8 mouse cellular contexts compared by ENCODE assay signal in the genomic region with DNA sequence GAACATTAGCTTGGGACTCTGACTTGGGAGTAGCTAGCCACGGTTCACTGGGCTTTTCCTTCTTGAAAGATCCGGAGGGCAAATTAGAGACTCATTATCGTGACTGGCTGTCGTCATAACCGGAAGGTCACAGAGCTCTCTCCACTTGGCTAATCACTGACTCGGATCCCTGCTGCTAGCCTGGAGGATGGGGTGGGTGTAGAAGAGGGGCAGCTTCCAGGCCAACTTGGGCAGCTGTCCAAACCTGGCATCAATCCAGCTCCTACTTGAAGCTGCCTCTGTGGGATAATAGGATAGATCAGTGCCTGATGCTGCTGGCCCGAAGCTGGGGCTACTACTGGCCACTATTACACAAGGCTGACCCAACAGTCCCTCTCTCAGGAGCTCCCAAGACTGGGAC. TPM values are rescaled to one million over a fixed set of nuclear protein-coding genes. Genes with fewer than 3 reads are reported as not detected.
DNase-seq lines count a peak whose midpoint lies in the region; ATAC-seq lines count a peak whose summit lies in the region.

No protein-coding gene starts in this region.

- ATAC-seq in cerebellum, adult (ENCODE audit: insufficient number of reproducible peaks, low FRiP score, low TSS enrichment), result no peak; the same call in 1 of the 2 replicates

- DNase-seq in cerebellum, adult 18-20 months, result peak; percentile 23 to 27
- DNase-seq in MN1 (ENCODE audit: low spot score), result peak; percentile 83
- peak; percentile 42 for DNase-seq in gastrocnemius, adult 18-20 months (ENCODE audit: low spot score)
- DNase-seq in kidney, adult 18-20 months, result peak; percentile 80
- peak; percentile 67 for DNase-seq in lung, postnatal 14 days
- DNase-seq in thymus, adult 18-20 months, result no peak
- DNase-seq in thymus, postnatal 14 days, result no peak

RNA-seq across cellular contexts. Expression of a gene that starts 16.5 kb away (rescaled TPM):
- total RNA-seq in gastrocnemius, adult 18-20 months (2021), result under 1 TPM; 0.25 to 0.71 TPM

RNA-seq across cellular contexts. Expression of a gene that starts 30.4 kb away (rescaled TPM):
- total RNA-seq in gastrocnemius, adult 18-20 months (2021), result 10 to 100 TPM; 11.5 to 13.8 TPM

RNA-seq across cellular contexts. Expression of a gene that starts 40.9 kb away (rescaled TPM):
- not detected for total RNA-seq in gastrocnemius, adult 18-20 months (2021)

Comparison
In these comparisons a context has a peak if more than half of its experiments do, and no peak if none do; other contexts are left out.
1. DNase-seq: peak in cerebellum, adult 18-20 months (2 of 2), MN1 (single experiment), gastrocnemius, adult 18-20 months (single experiment), kidney, adult 18-20 months (single experiment) and lung, postnatal 14 days (single experiment); none in thymus, adult 18-20 months (0 of 2) and thymus, postnatal 14 days (single experiment).